25 mouse cellular contexts compared by ENCODE assay signal in genomic region chr17:44560016-44560415, GRCm38 (mm10).
A peak's percentile ranks its signal among the peaks of the same experiment; 100 is the strongest.
DNase-seq lines count a peak whose midpoint lies in the region; ATAC-seq and TF ChIP-seq lines count a peak whose summit lies in the region.
"Had no signal": no experiment of that assay in that cellular context is flagged by ENCODE, and none has a peak within 500 bp of the region (broad histone marks: within the 10 kb centered on the region; RNA-seq: fewer than 3 reads in every experiment).

No protein-coding gene starts in this region.

- no peaks in the 10 kb centered on the region for H3K4me1 ChIP-seq in forebrain, embryonic 14.5 days (ENCODE audit: control insufficient read depth, insufficient read depth, low read length)
- no peaks in the 10 kb centered on the region for H3K4me1 ChIP-seq in forebrain, embryonic 15.5 days
- no peaks in the 10 kb centered on the region for H3K4me1 ChIP-seq in neural tube, embryonic 12.5 days
- peaks cover 2% of the 10 kb centered on the region for H3K4me1 ChIP-seq in neural tube, embryonic 15.5 days
- H3K4me1 ChIP-seq in olfactory bulb, adult 2 months (ENCODE audit: control insufficient read depth, insufficient read depth, low read length): peaks cover 9% of the 10 kb centered on the region; the same call in 1 of the 2 replicates
- H3K4me1 ChIP-seq: liver, embryonic 13.5 days had no signal

- H3K9ac ChIP-seq in forebrain, embryonic 14.5 days (ENCODE audit: low read length): no peak overlapping the region
- no peak overlapping the region for H3K9ac ChIP-seq in forebrain, embryonic 15.5 days (replicated peaks)
- H3K9ac ChIP-seq in neural tube, embryonic 12.5 days: no peak overlapping the region
- no peak overlapping the region for H3K9ac ChIP-seq in neural tube, embryonic 15.5 days (replicated peaks)
- H3K9ac ChIP-seq: embryonic facial prominence, embryonic 15.5 days; limb, embryonic 13.5 days; liver, embryonic 13.5 days; lung, embryonic 14.5 days; neural tube, embryonic 13.5 days had no signal

- no peak for TF ChIP-seq POLR2A in olfactory bulb, adult 2 months (IDR thresholded peaks at IDR 0.05; ENCODE audit: insufficient read depth, low read depth, low read length)

- no peak overlapping the region for H3K4me3 ChIP-seq in forebrain, embryonic 14.5 days (ENCODE audit: low read depth, low read length)
- H3K4me3 ChIP-seq in forebrain, embryonic 15.5 days: no peak overlapping the region
- no peak overlapping the region for H3K4me3 ChIP-seq in neural tube, embryonic 12.5 days
- no peak overlapping the region for H3K4me3 ChIP-seq in neural tube, embryonic 15.5 days (replicated peaks)
- H3K4me3 ChIP-seq in olfactory bulb, adult 2 months (ENCODE audit: insufficient read depth, low read depth, low read length): no peak overlapping the region
- H3K4me3 ChIP-seq: embryonic facial prominence, embryonic 15.5 days; limb, embryonic 13.5 days; liver, embryonic 13.5 days; neural tube, embryonic 13.5 days had no signal

- no peak for TF ChIP-seq CTCF in olfactory bulb, adult 2 months (IDR thresholded peaks at IDR 0.05; ENCODE audit: insufficient read depth, low read depth, low read length)

- peak; percentile 5 for DNase-seq in forebrain, embryonic 14.5 days (ENCODE audit: low spot score)
- peak; percentile 6 for DNase-seq in embryo, embryonic 9.5 days (ENCODE audit: extremely low spot score)
- DNase-seq in cerebellum, adult 8-10 months: no peak
- DNase-seq in right cerebral cortex, adult 2 months (ENCODE audit: low spot score in 2 of 2): no peak
- DNase-seq: cerebellum, adult 9-10 months; gastrocnemius, postnatal 10 days; heart, adult 11 months; kidney, adult 9 months; kidney, postnatal 14 days; layer of hippocampus, postnatal 36 days; liver, embryonic 13.5 days; lung, embryonic 14.5 days; midbrain, embryonic 14.5 days; right cerebral cortex, postnatal 14 days; spleen, adult 18-20 months had no signal

- no peak overlapping the region for H3K27ac ChIP-seq in forebrain, embryonic 14.5 days (ENCODE audit: low read depth, low read length)
- H3K27ac ChIP-seq in forebrain, embryonic 15.5 days (replicated peaks): no peak overlapping the region
- H3K27ac ChIP-seq in neural tube, embryonic 12.5 days: no peak overlapping the region
- no peak overlapping the region for H3K27ac ChIP-seq in neural tube, embryonic 15.5 days (replicated peaks)
- peak overlapping the region; percentile 52 for H3K27ac ChIP-seq in olfactory bulb, adult 2 months (ENCODE audit: insufficient read depth, low read depth, low read length)
- H3K27ac ChIP-seq: embryonic facial prominence, embryonic 15.5 days; limb, embryonic 13.5 days; liver, embryonic 13.5 days; neural tube, embryonic 13.5 days had no signal

- H3K4me2 ChIP-seq in forebrain, embryonic 14.5 days (ENCODE audit: low read length): no peak overlapping the region
- H3K4me2 ChIP-seq in forebrain, embryonic 15.5 days (replicated peaks): no peak overlapping the region
- H3K4me2 ChIP-seq in neural tube, embryonic 12.5 days (replicated peaks): no peak overlapping the region
- H3K4me2 ChIP-seq in neural tube, embryonic 15.5 days: no peak overlapping the region
- H3K4me2 ChIP-seq: embryonic facial prominence, embryonic 15.5 days; heart, embryonic 11.5 days; limb, embryonic 13.5 days; liver, embryonic 13.5 days; lung, embryonic 14.5 days; neural tube, embryonic 13.5 days had no signal

- no peaks in the 10 kb centered on the region for H3K36me3 ChIP-seq in forebrain, embryonic 14.5 days (ENCODE audit: control insufficient read depth, insufficient read depth, low read length)
- H3K36me3 ChIP-seq in forebrain, embryonic 15.5 days: no peaks in the 10 kb centered on the region
- H3K36me3 ChIP-seq in neural tube, embryonic 12.5 days: no peaks in the 10 kb centered on the region
- H3K36me3 ChIP-seq in neural tube, embryonic 15.5 days: no peaks in the 10 kb centered on the region
- H3K36me3 ChIP-seq: embryonic facial prominence, embryonic 15.5 days; limb, embryonic 13.5 days; liver, embryonic 13.5 days; neural tube, embryonic 13.5 days had no signal

- WGBS in forebrain, embryonic 14.5 days: 52% methylated on average over 7 of the region's 7 CpGs
- WGBS in forebrain, embryonic 15.5 days: 65% methylated on average over 7 of the region's 7 CpGs
- 56% methylated on average over 7 of the region's 7 CpGs for WGBS in neural tube, embryonic 12.5 days
- 54% methylated on average over 7 of the region's 7 CpGs for WGBS in neural tube, embryonic 15.5 days
- WGBS in olfactory bulb, adult 2 months: 18% methylated on average over 7 of the region's 7 CpGs

- H3K27me3 ChIP-seq in forebrain, embryonic 14.5 days (replicated peaks; ENCODE audit: control insufficient read depth, insufficient read depth, low read length): no peaks in the 10 kb centered on the region
- no peaks in the 10 kb centered on the region for H3K27me3 ChIP-seq in forebrain, embryonic 15.5 days
- no peaks in the 10 kb centered on the region for H3K27me3 ChIP-seq in neural tube, embryonic 12.5 days (replicated peaks)
- H3K27me3 ChIP-seq in neural tube, embryonic 15.5 days (replicated peaks): no peaks in the 10 kb centered on the region
- H3K27me3 ChIP-seq: embryonic facial prominence, embryonic 15.5 days; liver, embryonic 13.5 days had no signal

- H3K9me3 ChIP-seq in forebrain, embryonic 14.5 days (replicated peaks; ENCODE audit: control insufficient read depth, low read length): no peaks in the 10 kb centered on the region
- H3K9me3 ChIP-seq in forebrain, embryonic 15.5 days: no peaks in the 10 kb centered on the region
- no peaks in the 10 kb centered on the region for H3K9me3 ChIP-seq in neural tube, embryonic 12.5 days
- no peaks in the 10 kb centered on the region for H3K9me3 ChIP-seq in neural tube, embryonic 15.5 days (replicated peaks)
- H3K9me3 ChIP-seq: embryonic facial prominence, embryonic 15.5 days; limb, embryonic 13.5 days; liver, embryonic 13.5 days; neural tube, embryonic 13.5 days had no signal

- no peak for ATAC-seq in forebrain, embryonic 14.5 days
- no peak for ATAC-seq in forebrain, embryonic 15.5 days (replicated peaks)
- ATAC-seq in neural tube, embryonic 12.5 days (ENCODE audit: low FRiP score, low read depth): peak; percentile 21; the same call in 1 of the 2 replicates
- no peak for ATAC-seq in neural tube, embryonic 15.5 days (ENCODE audit: low FRiP score)
- ATAC-seq: hindbrain, embryonic 16.5 days; intestine, embryonic 16.5 days had no signal

Comparison
In these comparisons a context has a peak if more than half of its experiments do, and no peak if none do; other contexts are left out.
1. DNase-seq: peak in forebrain, embryonic 14.5 days (single experiment) and embryo, embryonic 9.5 days (single experiment); none in cerebellum, adult 8-10 months (single experiment) and right cerebral cortex, adult 2 months (0 of 2).